Mouse (Mus musculus) G1E (cell line): ENCODE measurements around the gene Dab1.

Source experiments
- CTCF ChIP-seq: IDR thresholded peaks from 2 replicates; pipeline ENCODE4 v1.5.1; 2012; ENCODE audit warnings: low read depth, low read length, inconsistent platforms, mixed read lengths
- GATA1 ChIP-seq: IDR thresholded peaks from 2 replicates; pipeline ENCODE4 v1.6.1; 2012; ENCODE audit warnings: borderline replicate concordance, low read length, inconsistent platforms, mixed read lengths
- POLR2AphosphoS5 ChIP-seq: IDR thresholded peaks from 2 replicates; pipeline ENCODE4 v1.6.1; 2012; ENCODE audit warnings: low read depth, low read length, inconsistent platforms; ENCODE audit not compliant: insufficient replicate concordance
- TAL1 ChIP-seq: conservative IDR thresholded peaks from 2 replicates; pipeline ENCODE4 v1.6.1; 2012; ENCODE audit warnings: low read depth, low read length, inconsistent platforms, mixed read lengths

- TF ChIP-seq CTCF (no peak), TAL1 (no peak), GATA1 (no peak), POLR2AphosphoS5 (no peak)
Observed at GRCm38 (mm10) chr4:103804461-103804860, 185.3 kb downstream of the Dab1 start.
